ENCODE assay signal across 6 mouse cellular contexts in genomic region chr6:113672029-113672428, GRCm38 (mm10). TPM values are rescaled to one million over a fixed set of nuclear protein-coding genes. Genes with fewer than 3 reads are reported as not detected.
"Had no signal": no experiment of that assay in that cellular context is flagged by ENCODE, and none has a peak within 500 bp of the region (broad histone marks: within the 10 kb centered on the region; RNA-seq: fewer than 3 reads in every experiment).

No protein-coding gene starts in this region.

RNA-seq across cellular contexts. Expression of gene Ghrl, which starts 47.7 kb away (rescaled TPM):
- total RNA-seq: megakaryocyte-erythroid progenitor cell, adult 5-6 weeks had no signal
- polyA plus RNA-seq: liver, embryonic 15.5 days; lung, embryonic 15.5 days; midbrain, embryonic 10.5 days; neural tube, embryonic 11.5 days; spleen, adult 2 months had no signal
